Mouse (Mus musculus) megakaryocyte progenitor cell, adult 5-6 weeks (primary cell): ENCODE data around the gene Piwil1. TPM values are rescaled to one million over a fixed set of nuclear protein-coding genes. Genes with fewer than 3 reads are reported as not detected.

Experiments
- ATAC-seq: replicated peaks from 2 replicates; pipeline ENCODE4 v1.8.0; 2016; ENCODE audit warnings: mild to moderate bottlenecking, moderate TSS enrichment, inconsistent platforms; ENCODE audit not compliant: poor library complexity
- total RNA-seq, 2 experiments: library from RNA; stranded (forward) in 1 of 2; stranded (reverse) in 1 of 2; fragments of 157-497, 149-512 nt in 1 of 2; fragments of 200-1000 nt in 1 of 2; gene quantifications; 2 replicates each; pipeline versions ENCODE4 v1.2.3 to v1.2.4; 2015 to 2017

Gene Piwil1
- total RNA-seq (2015) (not detected in 2 replicates), total RNA-seq (2017) (not detected in 2 replicates)

- no peak for ATAC-seq
Observed at GRCm38 (mm10) chr5:128702224-128702623, at the start of gene Piwil1. Piwil1 (plus strand) TSS chr5:128702524.

- ATAC-seq, result no peak
Observed at GRCm38 (mm10) chr5:128656496-128657135, 45.7 kb upstream of the Piwil1 start.

GRCm38 (mm10) chr5:128660101-128660500 lies 42.2 kb upstream of the Piwil1 start:
- no peak for ATAC-seq

GRCm38 (mm10) chr5:128662881-128663280 lies 39.4 kb upstream of the Piwil1 start:
- no peak for ATAC-seq

GRCm38 (mm10) chr5:128663976-128664375 lies 38.3 kb upstream of the Piwil1 start:
- ATAC-seq, result no peak

- no peak for ATAC-seq
Observed at GRCm38 (mm10) chr5:128665045-128665444, 37.3 kb upstream of the Piwil1 start.

- no peak for ATAC-seq
Observed at GRCm38 (mm10) chr5:128667303-128667702, 35.0 kb upstream of the Piwil1 start.

GRCm38 (mm10) chr5:128674124-128674523 lies 28.2 kb upstream of the Piwil1 start:
- no peak for ATAC-seq

- ATAC-seq, result no peak
Observed at GRCm38 (mm10) chr5:128677373-128677772, 25.0 kb upstream of the Piwil1 start.

- no peak for ATAC-seq
Observed at GRCm38 (mm10) chr5:128677861-128678260, 24.5 kb upstream of the Piwil1 start.

- no peak for ATAC-seq
Observed at GRCm38 (mm10) chr5:128681456-128681855, 20.9 kb upstream of the Piwil1 start.

- ATAC-seq, result no peak
Observed at GRCm38 (mm10) chr5:128684192-128684591, 18.1 kb upstream of the Piwil1 start.

- ATAC-seq, result no peak
Observed at GRCm38 (mm10) chr5:128684621-128685020, 17.7 kb upstream of the Piwil1 start.

GRCm38 (mm10) chr5:128687139-128687538 lies 15.2 kb upstream of the Piwil1 start:
- no peak for ATAC-seq

- ATAC-seq, result no peak
Observed at GRCm38 (mm10) chr5:128694107-128694506, 8.2 kb upstream of the Piwil1 start.

- no peak for ATAC-seq
Observed at GRCm38 (mm10) chr5:128694611-128695325, 7.6 kb upstream of the Piwil1 start.

GRCm38 (mm10) chr5:128696824-128697223 lies 5.5 kb upstream of the Piwil1 start:
- ATAC-seq, result no peak

GRCm38 (mm10) chr5:128700716-128701115 lies 1.6 kb upstream of the Piwil1 start:
- ATAC-seq, result no peak

GRCm38 (mm10) chr5:128703688-128704087 lies 1.4 kb downstream of the Piwil1 start:
- no peak for ATAC-seq

GRCm38 (mm10) chr5:128704134-128704904 lies 2.0 kb downstream of the Piwil1 start:
- ATAC-seq, result no peak

GRCm38 (mm10) chr5:128706467-128706866 lies 4.1 kb downstream of the Piwil1 start:
- no peak for ATAC-seq

GRCm38 (mm10) chr5:128707271-128707670 lies 4.9 kb downstream of the Piwil1 start:
- no peak for ATAC-seq
